Mouse (Mus musculus) megakaryocyte, embryonic 14.5 days (primary cell): ENCODE measurements around the gene Smpd3. TPM values are rescaled to one million over a fixed set of nuclear protein-coding genes. Genes with fewer than 3 reads are reported as not detected.

ENCODE experiments used
- H3K27me3 ChIP-seq: replicated peaks from 2 replicates; pipeline ENCODE3; 2012; ENCODE audit warnings: inconsistent platforms
- H3K36me3 ChIP-seq: replicated peaks from 2 replicates; pipeline ENCODE3; 2012; ENCODE audit warnings: low read length, inconsistent platforms, mixed read lengths
- H3K4me1 ChIP-seq: 2 replicates; pipeline ENCODE4 v1.6.1; 2012; ENCODE audit warnings: inconsistent platforms
- H3K4me3 ChIP-seq: replicated peaks from 2 replicates; pipeline ENCODE3; 2012; ENCODE audit warnings: moderate library complexity, mild to moderate bottlenecking, inconsistent platforms
- H3K9me3 ChIP-seq: 2 replicates; pipeline ENCODE4 v1.6.1; 2012; ENCODE audit warnings: inconsistent platforms
- FLI1 ChIP-seq: IDR thresholded peaks from 2 replicates; pipeline ENCODE4 v1.6.1; 2012; ENCODE audit warnings: low read length, inconsistent platforms, mixed read lengths
- GATA1 ChIP-seq: IDR thresholded peaks from 3 replicates; pipeline ENCODE4 v1.6.1; 2012; ENCODE audit warnings: mixed read lengths, low read length, inconsistent platforms, borderline replicate concordance
- polyA plus RNA-seq: library from polyadenylated mRNA; stranded (reverse); fragments of >175 nt; gene quantifications from 2 replicates; pipeline ENCODE4 v1.2.3, GENCODE M21; 2012; ENCODE audit warnings: low replicate concordance; ENCODE audit not compliant: insufficient read depth

The Smpd3 gene
- not detected in 2 replicates for polyA plus RNA-seq

GRCm38 (mm10) chr8:106337852-106338521 is at the start of gene Smpd3:
Smpd3 (minus strand) TSS chr8:106337988.
- peak within 1 kb of the TSS; percentile 91 for H3K4me3 ChIP-seq

DNA sequence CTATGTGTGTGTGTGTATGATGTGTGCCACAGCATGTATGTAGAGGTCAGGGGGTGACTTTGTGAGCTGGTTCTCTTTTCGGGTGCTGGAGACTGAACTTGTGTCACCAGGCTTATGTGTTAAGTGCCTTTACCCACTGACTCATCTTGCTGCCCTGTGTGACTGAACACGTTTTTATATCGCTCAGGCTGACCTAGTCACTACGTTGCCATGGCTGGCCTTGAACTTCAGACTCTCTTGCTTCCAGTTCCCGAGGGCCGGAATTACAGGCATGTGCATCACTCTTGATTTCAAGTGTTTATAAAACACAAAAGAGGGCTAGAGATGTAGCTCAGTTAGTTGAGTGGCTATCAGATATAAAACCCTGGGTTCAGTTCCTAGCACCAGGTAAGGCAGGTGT is 43.2 kb upstream of the Smpd3 start:
- H3K4me3 ChIP-seq, result no peak overlapping the region
- peaks cover 21% of the 10 kb centered on the region for H3K4me1 ChIP-seq
- peaks cover 59% of the 10 kb centered on the region for H3K27me3 ChIP-seq
- H3K9me3 ChIP-seq, result no peaks in the 10 kb centered on the region
- H3K36me3 ChIP-seq, result no peaks in the 10 kb centered on the region
- TF ChIP-seq FLI1, result no peak
- TF ChIP-seq GATA1, result no peak

More at GRCm38 (mm10) chr8:106337852-106338521, at the start of gene Smpd3:
- peaks cover 43% of the 10 kb centered on the region for H3K27me3 ChIP-seq
- peaks cover 11% of the 10 kb centered on the region; the same call in 1 of the 2 replicates for H3K9me3 ChIP-seq
- TF ChIP-seq GATA1 (no peak), FLI1 (no peak)
- H3K4me1 ChIP-seq, result peaks cover 30% of the 10 kb centered on the region
- H3K36me3 ChIP-seq, result no peaks in the 10 kb centered on the region

- H3K36me3 ChIP-seq, result no peaks in the 10 kb centered on the region
- TF ChIP-seq GATA1, result no peak
- no peak for TF ChIP-seq FLI1
- H3K4me3 ChIP-seq, result no peak overlapping the region
- H3K4me1 ChIP-seq, result peaks cover 21% of the 10 kb centered on the region
- no peaks in the 10 kb centered on the region for H3K9me3 ChIP-seq
- peaks cover 49% of the 10 kb centered on the region for H3K27me3 ChIP-seq
These were observed 41.6 kb upstream of the Smpd3 start for GRCm38 (mm10) chr8:106379357-106379756.

- H3K9me3 ChIP-seq, result no peaks in the 10 kb centered on the region
- H3K4me3 ChIP-seq, result no peak overlapping the region
- TF ChIP-seq GATA1, result no peak
- TF ChIP-seq FLI1, result no peak
- peaks cover 21% of the 10 kb centered on the region for H3K4me1 ChIP-seq
- peaks cover 48% of the 10 kb centered on the region for H3K27me3 ChIP-seq
- H3K36me3 ChIP-seq, result no peaks in the 10 kb centered on the region
These were observed 40.8 kb upstream of the Smpd3 start for GRCm38 (mm10) chr8:106378501-106379048.

GRCm38 (mm10) chr8:106376862-106377261 is 39.1 kb upstream of the Smpd3 start:
- Histone ChIP-seq H3K4me3 (no peak overlapping the region), H3K4me1 (peaks cover 21% of the 10 kb centered on the region), H3K27me3 (peaks cover 41% of the 10 kb centered on the region), H3K9me3 (no peaks in the 10 kb centered on the region), H3K36me3 (no peaks in the 10 kb centered on the region)
- TF ChIP-seq GATA1 (no peak), FLI1 (no peak)

- TF ChIP-seq GATA1, result no peak
- TF ChIP-seq FLI1, result no peak
- Histone ChIP-seq H3K4me3 (no peak overlapping the region), H3K4me1 (peaks cover 21% of the 10 kb centered on the region), H3K27me3 (peaks cover 39% of the 10 kb centered on the region), H3K9me3 (no peaks in the 10 kb centered on the region), H3K36me3 (no peaks in the 10 kb centered on the region)
These were observed 38.2 kb upstream of the Smpd3 start for GRCm38 (mm10) chr8:106375957-106376356.

DNA sequence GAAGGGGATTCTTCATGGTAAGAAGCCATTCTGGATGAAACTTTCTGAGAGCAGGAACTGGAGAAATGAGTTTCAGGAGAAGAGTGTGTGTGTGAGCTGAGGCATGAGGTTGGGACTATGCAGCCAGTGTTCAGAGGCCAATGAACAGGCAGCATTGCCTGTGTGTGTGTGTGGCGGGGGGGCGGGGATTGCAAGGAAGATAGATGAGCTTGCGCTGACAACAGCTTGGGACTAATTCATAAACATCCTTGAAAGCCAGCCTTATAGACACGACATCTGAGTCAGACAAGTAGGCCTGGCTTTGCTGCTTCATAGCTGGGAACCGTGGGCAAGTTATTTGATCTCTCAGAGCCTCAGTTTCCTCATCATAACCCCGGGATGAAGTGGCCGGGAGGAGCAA is 31.3 kb upstream of the Smpd3 start:
- Histone ChIP-seq H3K9me3 (peaks cover 30% of the 10 kb centered on the region), H3K4me1 (peaks cover 9% of the 10 kb centered on the region), H3K27me3 (peaks cover 35% of the 10 kb centered on the region), H3K4me3 (no peak overlapping the region), H3K36me3 (no peaks in the 10 kb centered on the region)
- TF ChIP-seq GATA1 (no peak), FLI1 (no peak)

- peaks cover 30% of the 10 kb centered on the region for H3K9me3 ChIP-seq
- H3K27me3 ChIP-seq, result peaks cover 31% of the 10 kb centered on the region
- no peaks in the 10 kb centered on the region for H3K36me3 ChIP-seq
- peaks cover 9% of the 10 kb centered on the region for H3K4me1 ChIP-seq
- no peak for TF ChIP-seq GATA1
- no peak for TF ChIP-seq FLI1
- no peak overlapping the region for H3K4me3 ChIP-seq
These were observed 30.7 kb upstream of the Smpd3 start for GRCm38 (mm10) chr8:106368501-106368900.

- peaks cover 39% of the 10 kb centered on the region for H3K27me3 ChIP-seq
- no peaks in the 10 kb centered on the region for H3K36me3 ChIP-seq
- no peak for TF ChIP-seq GATA1
- H3K4me1 ChIP-seq, result peaks cover 9% of the 10 kb centered on the region
- peaks cover 30% of the 10 kb centered on the region for H3K9me3 ChIP-seq
- H3K4me3 ChIP-seq, result no peak overlapping the region
These were observed 27.0 kb upstream of the Smpd3 start for GRCm38 (mm10) chr8:106364837-106365236.

DNA sequence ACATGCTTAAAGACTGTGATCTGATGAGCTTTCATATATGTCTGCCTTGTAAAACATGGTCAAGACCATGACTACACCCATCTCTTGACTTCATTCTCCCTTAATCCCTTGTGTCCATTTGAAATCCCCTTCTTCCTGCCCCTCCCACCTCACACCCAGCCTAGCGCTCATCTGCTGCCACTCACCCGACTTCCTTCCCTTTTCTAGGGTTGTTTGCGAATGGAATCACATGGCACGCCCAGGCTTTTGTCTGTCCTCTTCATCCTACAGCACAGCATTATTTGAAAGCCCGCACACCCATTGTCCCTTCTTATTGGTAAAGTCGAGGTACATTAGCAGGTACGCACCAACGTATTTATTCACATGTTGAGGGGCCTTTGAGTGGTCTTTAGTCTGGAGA is 26.5 kb upstream of the Smpd3 start:
- peaks cover 9% of the 10 kb centered on the region for H3K4me1 ChIP-seq
- H3K9me3 ChIP-seq, result peaks cover 26% of the 10 kb centered on the region
- H3K27me3 ChIP-seq, result peaks cover 34% of the 10 kb centered on the region
- TF ChIP-seq GATA1 (no peak), FLI1 (no peak)
- no peaks in the 10 kb centered on the region for H3K36me3 ChIP-seq
- no peak overlapping the region for H3K4me3 ChIP-seq
